Mouse (Mus musculus): ENCODE measurements around the gene Zc3h12c. TPM values are rescaled to one million over a fixed set of nuclear protein-coding genes. Genes with fewer than 3 reads are reported as not detected.

Gene Zc3h12c
- polyA plus RNA-seq, 1 experiment from 2014 or later: 3.8 TPM

Small RNA genes within 50 kb of the gene (microRNA-seq; reads per million reads assigned to microRNA genes)
- not detected for gene Gm27686
- gene Mir6244: not detected

Other genes with a start within 250 kb of the Zc3h12c start
- 53.9 and 59.5 TPM in 2 replicates for gene Fdx1, start 205.0 kb downstream of the Zc3h12c start, polyA plus RNA-seq (2016; fragmentation: Nextera tagmentation; extraction: Ambion mirVana)
- 144 TPM in 2 replicates for gene Rdx, start 121.4 kb downstream of the Zc3h12c start, polyA plus RNA-seq (2016; fragmentation: Nextera tagmentation; extraction: Ambion mirVana)

Measured in embryonic facial prominence, embryonic 10.5 days (tissue).